Mouse (Mus musculus): Measurements from ENCODE around the gene Tmem176a. TPM values are rescaled to one million over a fixed set of nuclear protein-coding genes. Genes with fewer than 3 reads are reported as not detected.
A peak's percentile ranks its signal among the peaks of the same experiment; 100 is the strongest.
"Not testable (repeated sequence)": the region's sequence is repeated elsewhere in the genome, so short reads cannot be mapped to it uniquely, and the experiment has no call there.

The Tmem176a gene
- polyA plus RNA-seq (2015; fragmentation: Nextera tagmentation; extraction: Ambion mirVana): 22.8 and 30.5 TPM in 2 replicates

- peak within 1 kb of the TSS; percentile 77 for H3K27ac ChIP-seq (replicated peaks)
- H3K9ac ChIP-seq: peak within 1 kb of the TSS; percentile 65
- ATAC-seq (ENCODE audit: low read depth): peak; percentile 41; the same call in 1 of the 2 replicates
- H3K27me3 ChIP-seq: no peaks in the 10 kb centered on the region
- peaks cover 2% of the 10 kb centered on the region; the same call in 1 of the 2 replicates for H3K36me3 ChIP-seq
- WGBS: 35% methylated on average over 7 of the region's 7 CpGs
- H3K4me3 ChIP-seq: peak within 1 kb of the TSS; percentile 38
- H3K4me1 ChIP-seq (replicated peaks): peaks cover 42% of the 10 kb centered on the region
- no peaks in the 10 kb centered on the region for H3K9me3 ChIP-seq
- peak within 1 kb of the TSS; percentile 56 for H3K4me2 ChIP-seq
These were observed at the start of gene Tmem176a for GRCm38 (mm10) chr6:48840371-48840969. TSS of gene Tmem176a (plus strand) at chr6:48840919.

GRCm38 (mm10) chr6:48801897-48802296 lies 38.8 kb upstream of the Tmem176a start:
- H3K4me3 ChIP-seq: no peak overlapping the region
- whole genome bisulfite sequencing: 90% methylated on average over 1 of the region's 1 CpGs
- H3K27ac ChIP-seq (replicated peaks): no peak overlapping the region
- H3K9ac ChIP-seq: no peak overlapping the region
- H3K9me3 ChIP-seq: no peaks in the 10 kb centered on the region; the same call in 1 of the 2 replicates
- H3K27me3 ChIP-seq: no peaks in the 10 kb centered on the region
- ATAC-seq (ENCODE audit: low read depth): no peak
- no peaks in the 10 kb centered on the region for H3K36me3 ChIP-seq
- H3K4me1 ChIP-seq (replicated peaks): no peaks in the 10 kb centered on the region
- no peak overlapping the region for H3K4me2 ChIP-seq

- no peak overlapping the region for H3K27ac ChIP-seq (replicated peaks)
- no peaks in the 10 kb centered on the region for H3K4me1 ChIP-seq (replicated peaks)
- no peak overlapping the region for H3K4me3 ChIP-seq
- H3K27me3 ChIP-seq: no peaks in the 10 kb centered on the region
- H3K9ac ChIP-seq: no peak overlapping the region
- no peak for ATAC-seq (ENCODE audit: low read depth)
- no peak overlapping the region for H3K4me2 ChIP-seq
- H3K9me3 ChIP-seq: no peaks in the 10 kb centered on the region; the same call in 1 of the 2 replicates
- no peaks in the 10 kb centered on the region for H3K36me3 ChIP-seq
These were observed 37.2 kb upstream of the Tmem176a start for GRCm38 (mm10) chr6:48803406-48804051.

- Histone ChIP-seq H3K27ac (replicated peaks) (no peak overlapping the region), H3K27me3 (no peaks in the 10 kb centered on the region), H3K4me3 (no peak overlapping the region), H3K36me3 (no peaks in the 10 kb centered on the region), H3K4me1 (replicated peaks) (no peaks in the 10 kb centered on the region), H3K9me3 (no peaks in the 10 kb centered on the region; the same call in 1 of the 2 replicates), H3K4me2 (no peak overlapping the region), H3K9ac (no peak overlapping the region)
- WGBS: 90% methylated on average over 5 of the region's 5 CpGs
- no peak for ATAC-seq (ENCODE audit: low read depth)
These were observed 36.4 kb upstream of the Tmem176a start for GRCm38 (mm10) chr6:48804346-48804745.

GRCm38 (mm10) chr6:48806746-48807145 lies 34.0 kb upstream of the Tmem176a start:
- Histone ChIP-seq H3K27me3 (no peaks in the 10 kb centered on the region), H3K4me1 (replicated peaks) (no peaks in the 10 kb centered on the region), H3K36me3 (no peaks in the 10 kb centered on the region), H3K4me2 (no peak overlapping the region), H3K4me3 (no peak overlapping the region), H3K9me3 (no peaks in the 10 kb centered on the region), H3K9ac (no peak overlapping the region), H3K27ac (replicated peaks) (no peak overlapping the region)
- 91% methylated on average over 3 of the region's 3 CpGs for WGBS
- ATAC-seq (ENCODE audit: low read depth): no peak

- ATAC-seq (ENCODE audit: low read depth): no peak
- Histone ChIP-seq H3K9me3 (no peaks in the 10 kb centered on the region), H3K4me1 (replicated peaks) (no peaks in the 10 kb centered on the region), H3K4me3 (no peak overlapping the region), H3K27me3 (no peaks in the 10 kb centered on the region), H3K36me3 (no peaks in the 10 kb centered on the region), H3K9ac (no peak overlapping the region), H3K4me2 (no peak overlapping the region), H3K27ac (replicated peaks) (no peak overlapping the region)
- 81% methylated on average over 3 of the region's 3 CpGs for WGBS
These were observed 31.1 kb upstream of the Tmem176a start for GRCm38 (mm10) chr6:48809494-48810219.

GRCm38 (mm10) chr6:48815013-48815412 lies 25.7 kb upstream of the Tmem176a start:
- no peak overlapping the region for H3K4me3 ChIP-seq
- ATAC-seq (ENCODE audit: low read depth): no peak
- no peaks in the 10 kb centered on the region for H3K4me1 ChIP-seq (replicated peaks)
- no peak overlapping the region for H3K9ac ChIP-seq
- H3K4me2 ChIP-seq: no peak overlapping the region
- no peaks in the 10 kb centered on the region for H3K9me3 ChIP-seq
- H3K27me3 ChIP-seq: no peaks in the 10 kb centered on the region
- H3K27ac ChIP-seq (replicated peaks): no peak overlapping the region
- H3K36me3 ChIP-seq: no peaks in the 10 kb centered on the region

- no peak for ATAC-seq (ENCODE audit: low read depth)
- WGBS: 6% methylated on average over 6 of the region's 6 CpGs
- no peak overlapping the region for H3K4me2 ChIP-seq
- H3K9ac ChIP-seq: no peak overlapping the region
- H3K9me3 ChIP-seq: no peaks in the 10 kb centered on the region
- H3K4me3 ChIP-seq: no peak overlapping the region
- no peaks in the 10 kb centered on the region for H3K27me3 ChIP-seq
- no peaks in the 10 kb centered on the region for H3K36me3 ChIP-seq
- H3K4me1 ChIP-seq (replicated peaks): no peaks in the 10 kb centered on the region
- no peak overlapping the region for H3K27ac ChIP-seq (replicated peaks)
These were observed 22.9 kb upstream of the Tmem176a start for GRCm38 (mm10) chr6:48817815-48818214.

GRCm38 (mm10) chr6:48821991-48822785 lies 18.5 kb upstream of the Tmem176a start:
- H3K9me3 ChIP-seq; ATAC-seq (ENCODE audit: low read depth); H3K4me2 ChIP-seq; H3K36me3 ChIP-seq; H3K27ac ChIP-seq (replicated peaks); H3K27me3 ChIP-seq; H3K4me3 ChIP-seq; H3K4me1 ChIP-seq (replicated peaks); H3K9ac ChIP-seq: not testable (repeated sequence)
- 86% methylated on average over 7 of the region's 7 CpGs for WGBS

- no peak overlapping the region for H3K9ac ChIP-seq
- H3K4me1 ChIP-seq (replicated peaks): no peaks in the 10 kb centered on the region
- no peak for ATAC-seq (ENCODE audit: low read depth)
- H3K4me2 ChIP-seq: no peak overlapping the region
- no peak overlapping the region for H3K4me3 ChIP-seq
- H3K27ac ChIP-seq (replicated peaks): no peak overlapping the region
- no peaks in the 10 kb centered on the region for H3K27me3 ChIP-seq
- 76% methylated on average over 7 of the region's 7 CpGs for WGBS
- H3K36me3 ChIP-seq: no peaks in the 10 kb centered on the region
- H3K9me3 ChIP-seq: no peaks in the 10 kb centered on the region
These were observed 15.7 kb upstream of the Tmem176a start for GRCm38 (mm10) chr6:48825016-48825415.

GRCm38 (mm10) chr6:48828976-48829375 lies 11.7 kb upstream of the Tmem176a start:
- Histone ChIP-seq H3K4me2 (no peak overlapping the region), H3K9ac (no peak overlapping the region), H3K4me1 (replicated peaks) (no peaks in the 10 kb centered on the region), H3K27me3 (no peaks in the 10 kb centered on the region), H3K9me3 (no peaks in the 10 kb centered on the region), H3K27ac (replicated peaks) (no peak overlapping the region), H3K36me3 (peaks cover 13% of the 10 kb centered on the region), H3K4me3 (no peak overlapping the region)
- no peak for ATAC-seq (ENCODE audit: low read depth)
- WGBS: 98% methylated on average over 1 of the region's 1 CpGs

- Histone ChIP-seq H3K27me3 (no peaks in the 10 kb centered on the region), H3K4me2 (no peak overlapping the region), H3K9me3 (no peaks in the 10 kb centered on the region), H3K9ac (no peak overlapping the region), H3K36me3 (peaks cover 20% of the 10 kb centered on the region), H3K27ac (replicated peaks) (no peak overlapping the region), H3K4me1 (replicated peaks) (no peaks in the 10 kb centered on the region), H3K4me3 (no peak overlapping the region)
- no peak for ATAC-seq (ENCODE audit: low read depth)
These were observed 11.1 kb upstream of the Tmem176a start for GRCm38 (mm10) chr6:48829651-48830050.
